Mouse (Mus musculus): ENCODE measurements at regions not wholly inside any gene's neighbourhood (a gene's known extent, or its start where the extent isn't known, plus 50 kb on each side); places are given as distances from the start of the nearest gene placed in this dataset.

- H3K4me1 ChIP-seq, result no peaks in the 10 kb centered on the region
- H3K9ac ChIP-seq, result no peak overlapping the region
- no peak overlapping the region for H3K4me3 ChIP-seq (replicated peaks)
- no peaks in the 10 kb centered on the region for H3K27me3 ChIP-seq
- H3K9me3 ChIP-seq (replicated peaks), result no peaks in the 10 kb centered on the region
- no peaks in the 10 kb centered on the region for H3K36me3 ChIP-seq
- no peak for ATAC-seq (replicated peaks; ENCODE audit: low FRiP score)
- H3K4me2 ChIP-seq, result no peak overlapping the region
- 20% methylated on average over 3 of the region's 3 CpGs for WGBS
- H3K27ac ChIP-seq, result no peak overlapping the region
These were observed 54.6 kb upstream of the C1galt1 start for GRCm38 (mm10) chr6:7790040-7790439.

- no peak overlapping the region for H3K4me3 ChIP-seq (replicated peaks)
- no peaks in the 10 kb centered on the region for H3K36me3 ChIP-seq
- H3K9me3 ChIP-seq (replicated peaks), result no peaks in the 10 kb centered on the region
- H3K4me2 ChIP-seq, result no peak overlapping the region
- no peak overlapping the region for H3K27ac ChIP-seq
- H3K9ac ChIP-seq, result no peak overlapping the region
- no peaks in the 10 kb centered on the region for H3K4me1 ChIP-seq
- no peaks in the 10 kb centered on the region for H3K27me3 ChIP-seq
- ATAC-seq (replicated peaks; ENCODE audit: low FRiP score), result no peak
- 60% methylated on average over 3 of the region's 3 CpGs for WGBS
These were observed 55.6 kb upstream of the C1galt1 start for GRCm38 (mm10) chr6:7789071-7789470.

GRCm38 (mm10) chr6:7785407-7785806 is 59.2 kb upstream of the C1galt1 start:
- 79% methylated on average over 4 of the region's 4 CpGs for WGBS
- Histone ChIP-seq H3K4me2 (no peak overlapping the region), H3K27me3 (no peaks in the 10 kb centered on the region), H3K9me3 (replicated peaks) (no peaks in the 10 kb centered on the region), H3K4me3 (replicated peaks) (no peak overlapping the region), H3K27ac (no peak overlapping the region), H3K36me3 (no peaks in the 10 kb centered on the region), H3K9ac (no peak overlapping the region), H3K4me1 (no peaks in the 10 kb centered on the region)
- ATAC-seq (replicated peaks; ENCODE audit: low FRiP score), result no peak

GRCm38 (mm10) chr6:7783059-7783458 is 61.6 kb upstream of the C1galt1 start:
- no peak overlapping the region for H3K4me3 ChIP-seq (replicated peaks)
- ATAC-seq (replicated peaks; ENCODE audit: low FRiP score), result 0 out of 2 replicates have a peak, but pooled peaks have one; percentile 70

GRCm38 (mm10) chr6:7779959-7780358 is 64.7 kb upstream of the C1galt1 start:
- Histone ChIP-seq H3K9ac (no peak overlapping the region), H3K9me3 (replicated peaks) (no peaks in the 10 kb centered on the region), H3K27me3 (no peaks in the 10 kb centered on the region), H3K4me3 (replicated peaks) (no peak overlapping the region), H3K4me2 (no peak overlapping the region), H3K4me1 (no peaks in the 10 kb centered on the region), H3K27ac (no peak overlapping the region), H3K36me3 (no peaks in the 10 kb centered on the region)
- WGBS, result 92% methylated on average over 2 of the region's 2 CpGs
- no peak for ATAC-seq (replicated peaks; ENCODE audit: low FRiP score)

More at GRCm38 (mm10) chr6:7783059-7783458, 61.6 kb upstream of the C1galt1 start:
- no peak overlapping the region for H3K4me2 ChIP-seq
- no peak overlapping the region for H3K27ac ChIP-seq
- WGBS, result 74% methylated on average over 1 of the region's 1 CpGs
- no peaks in the 10 kb centered on the region for H3K9me3 ChIP-seq (replicated peaks)
- no peaks in the 10 kb centered on the region for H3K4me1 ChIP-seq
- no peaks in the 10 kb centered on the region for H3K36me3 ChIP-seq
- H3K9ac ChIP-seq, result no peak overlapping the region
- no peaks in the 10 kb centered on the region for H3K27me3 ChIP-seq

- Histone ChIP-seq H3K27ac (no peak overlapping the region), H3K4me2 (no peak overlapping the region), H3K4me1 (no peaks in the 10 kb centered on the region), H3K4me3 (replicated peaks) (no peak overlapping the region), H3K9me3 (replicated peaks) (no peaks in the 10 kb centered on the region), H3K9ac (no peak overlapping the region), H3K27me3 (no peaks in the 10 kb centered on the region), H3K36me3 (no peaks in the 10 kb centered on the region)
- ATAC-seq (replicated peaks; ENCODE audit: low FRiP score), result no peak
- 50% methylated on average over 7 of the region's 7 CpGs for WGBS
These were observed 65.8 kb upstream of the C1galt1 start for GRCm38 (mm10) chr6:7778642-7779404.

GRCm38 (mm10) chr6:7768421-7768820 is 75.4 kb upstream of the Asns start:
- no peak for ATAC-seq (replicated peaks; ENCODE audit: low FRiP score)
- H3K4me2 ChIP-seq, result no peak overlapping the region

GRCm38 (mm10) chr6:7767631-7768030 is 74.6 kb upstream of the Asns start:
- Histone ChIP-seq H3K9ac (no peak overlapping the region), H3K36me3 (no peaks in the 10 kb centered on the region), H3K4me2 (no peak overlapping the region), H3K4me3 (replicated peaks) (no peak overlapping the region), H3K4me1 (no peaks in the 10 kb centered on the region), H3K9me3 (replicated peaks) (no peaks in the 10 kb centered on the region), H3K27me3 (no peaks in the 10 kb centered on the region), H3K27ac (no peak overlapping the region)
- no peak for ATAC-seq (replicated peaks; ENCODE audit: low FRiP score)
- 75% methylated on average over 4 of the region's 4 CpGs for WGBS

More at GRCm38 (mm10) chr6:7768421-7768820, 75.4 kb upstream of the Asns start:
- Histone ChIP-seq H3K9ac (no peak overlapping the region), H3K27ac (no peak overlapping the region), H3K9me3 (replicated peaks) (no peaks in the 10 kb centered on the region), H3K27me3 (no peaks in the 10 kb centered on the region), H3K4me1 (no peaks in the 10 kb centered on the region), H3K36me3 (no peaks in the 10 kb centered on the region), H3K4me3 (replicated peaks) (no peak overlapping the region)

GRCm38 (mm10) chr6:7759385-7759784 is 66.3 kb upstream of the Asns start:
- H3K4me1 ChIP-seq, result no peaks in the 10 kb centered on the region
- H3K9ac ChIP-seq, result no peak overlapping the region
- no peak overlapping the region for H3K4me3 ChIP-seq (replicated peaks)
- H3K27me3 ChIP-seq, result no peaks in the 10 kb centered on the region
- no peaks in the 10 kb centered on the region for H3K9me3 ChIP-seq (replicated peaks)
- ATAC-seq (replicated peaks; ENCODE audit: low FRiP score), result no peak
- H3K36me3 ChIP-seq, result no peaks in the 10 kb centered on the region
- H3K27ac ChIP-seq, result no peak overlapping the region
- H3K4me2 ChIP-seq, result no peak overlapping the region
- WGBS, result 76% methylated on average over 5 of the region's 5 CpGs

- no peaks in the 10 kb centered on the region for H3K36me3 ChIP-seq
- no peak for ATAC-seq (replicated peaks; ENCODE audit: low FRiP score)
- no peak overlapping the region for H3K9ac ChIP-seq
- no peaks in the 10 kb centered on the region for H3K27me3 ChIP-seq
- H3K4me3 ChIP-seq (replicated peaks), result no peak overlapping the region
- no peaks in the 10 kb centered on the region for H3K9me3 ChIP-seq (replicated peaks)
- 84% methylated on average over 2 of the region's 2 CpGs for WGBS
- no peak overlapping the region for H3K27ac ChIP-seq
- no peak overlapping the region for H3K4me2 ChIP-seq
- no peaks in the 10 kb centered on the region for H3K4me1 ChIP-seq
These were observed 60.8 kb upstream of the Asns start for GRCm38 (mm10) chr6:7753895-7754294.

GRCm38 (mm10) chr6:7752885-7753611 is 60.0 kb upstream of the Asns start:
- H3K36me3 ChIP-seq, result no peaks in the 10 kb centered on the region
- H3K4me1 ChIP-seq, result no peaks in the 10 kb centered on the region
- H3K9me3 ChIP-seq (replicated peaks), result no peaks in the 10 kb centered on the region
- H3K9ac ChIP-seq, result no peak overlapping the region
- H3K4me2 ChIP-seq, result no peak overlapping the region
- H3K27ac ChIP-seq, result no peak overlapping the region
- WGBS, result 60% methylated on average over 5 of the region's 5 CpGs
- H3K27me3 ChIP-seq, result no peaks in the 10 kb centered on the region
- no peak for ATAC-seq (replicated peaks; ENCODE audit: low FRiP score)
- no peak overlapping the region for H3K4me3 ChIP-seq (replicated peaks)

- WGBS, result 75% methylated on average over 3 of the region's 3 CpGs
- Histone ChIP-seq H3K9me3 (replicated peaks) (no peaks in the 10 kb centered on the region), H3K9ac (no peak overlapping the region)
These were observed 55.5 kb upstream of the Asns start for GRCm38 (mm10) chr6:7748536-7748935.

More at GRCm38 (mm10) chr6:7748536-7748935, 55.5 kb upstream of the Asns start:
- Histone ChIP-seq H3K4me3 (replicated peaks) (no peak overlapping the region), H3K36me3 (no peaks in the 10 kb centered on the region), H3K4me2 (no peak overlapping the region), H3K27ac (no peak overlapping the region), H3K27me3 (no peaks in the 10 kb centered on the region), H3K4me1 (no peaks in the 10 kb centered on the region)
- ATAC-seq (replicated peaks; ENCODE audit: low FRiP score), result no peak

Measured in kidney, embryonic 15.5 days (tissue).